Mouse (Mus musculus): ENCODE measurements at regions not wholly inside any gene's neighbourhood (a gene's known extent, or its start where the extent isn't known, plus 50 kb on each side); places are given as distances from the start of the nearest gene placed in this dataset.

DNA sequence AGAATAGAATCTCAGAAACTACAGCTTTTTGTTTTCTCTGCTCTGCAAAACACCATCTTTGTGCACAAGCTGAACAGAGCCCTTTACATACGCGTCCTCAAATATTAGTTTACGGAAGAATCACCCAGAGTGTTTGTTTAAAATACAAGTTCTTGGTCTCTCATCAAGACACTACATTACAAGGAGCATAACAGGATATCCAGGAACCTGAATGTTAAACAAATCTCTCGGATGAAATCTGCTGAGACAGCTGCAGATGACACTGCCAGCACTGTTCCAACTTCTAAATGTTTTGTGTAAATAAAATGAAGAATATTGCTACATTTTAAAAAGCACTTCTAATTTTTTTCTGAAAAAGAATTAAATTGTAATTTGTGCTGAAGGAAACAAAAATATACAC, 128.4 kb upstream of the Dio2 start:
- no peak for TF ChIP-seq CTCF (IDR thresholded peaks at IDR 0.05)
- no peak for TF ChIP-seq POLR2A (IDR thresholded peaks at IDR 0.05; ENCODE audit: insufficient read depth, low read depth, low read length)
